Mouse (Mus musculus): Measurements from ENCODE around the gene Cacnb2. TPM values are rescaled to one million over a fixed set of nuclear protein-coding genes. Genes with fewer than 3 reads are reported as not detected.

Gene Cacnb2
- polyA plus RNA-seq, 1 experiment from 2014 or later, result 12.2 TPM

GRCm38 (mm10) chr2:15007531-15007930, 404.6 kb downstream of the Cacnb2 start:
- no peak overlapping the region for H3K4me3 ChIP-seq (ENCODE audit: low read depth, low read length)
- H3K36me3 ChIP-seq (ENCODE audit: control insufficient read depth, insufficient read depth, low read length), result no peaks in the 10 kb centered on the region
- no peaks in the 10 kb centered on the region for H3K9me3 ChIP-seq (replicated peaks; ENCODE audit: control insufficient read depth, low read length)
- no peak for ATAC-seq (replicated peaks; ENCODE audit: insufficient number of reproducible peaks, low FRiP score, low TSS enrichment)
- H3K27me3 ChIP-seq (ENCODE audit: control insufficient read depth, insufficient read depth, low read length), result no peaks in the 10 kb centered on the region
- WGBS (ENCODE audit: insufficient replicate concordance), result 86% methylated on average over 3 of the region's 3 CpGs
- H3K4me2 ChIP-seq, result no peak overlapping the region
- H3K9ac ChIP-seq (ENCODE audit: low read depth, low read length), result no peak overlapping the region
- no peaks in the 10 kb centered on the region for H3K4me1 ChIP-seq (ENCODE audit: control insufficient read depth, insufficient read depth, low read length)
- H3K27ac ChIP-seq (ENCODE audit: low read depth, low read length), result no peak overlapping the region

DNA sequence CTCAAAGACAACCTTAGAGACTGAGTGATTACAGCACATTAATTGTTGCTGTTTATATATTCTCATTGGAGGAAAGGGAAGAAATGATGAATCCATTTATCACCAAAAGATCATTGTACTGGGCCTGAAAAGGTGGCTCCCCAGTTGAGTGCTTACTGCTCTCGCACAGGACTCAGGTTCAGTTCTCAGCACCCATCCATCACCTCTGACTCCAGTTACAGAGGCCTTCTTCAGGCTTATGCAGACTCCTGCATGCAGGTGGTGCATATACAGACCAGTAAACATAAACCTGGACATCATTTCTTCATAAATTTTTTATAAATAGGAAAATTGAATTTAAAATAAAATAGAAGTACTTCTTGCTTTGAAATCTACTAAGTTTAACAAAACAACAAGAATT, 405.2 kb downstream of the Cacnb2 start:
- no peaks in the 10 kb centered on the region for H3K4me1 ChIP-seq (ENCODE audit: control insufficient read depth, insufficient read depth, low read length)
- H3K9me3 ChIP-seq (replicated peaks; ENCODE audit: control insufficient read depth, low read length), result no peaks in the 10 kb centered on the region
- no peaks in the 10 kb centered on the region for H3K36me3 ChIP-seq (ENCODE audit: control insufficient read depth, insufficient read depth, low read length)
- no peak overlapping the region for H3K4me3 ChIP-seq (ENCODE audit: low read depth, low read length)
- WGBS (ENCODE audit: insufficient replicate concordance), result 89% methylated on average over 1 of the region's 1 CpGs
- H3K9ac ChIP-seq (ENCODE audit: low read depth, low read length), result no peak overlapping the region
- ATAC-seq (replicated peaks; ENCODE audit: insufficient number of reproducible peaks, low FRiP score, low TSS enrichment), result no peak
- H3K27me3 ChIP-seq (ENCODE audit: control insufficient read depth, insufficient read depth, low read length), result no peaks in the 10 kb centered on the region
- no peak overlapping the region for H3K4me2 ChIP-seq
- H3K27ac ChIP-seq (ENCODE audit: low read depth, low read length), result no peak overlapping the region

DNA sequence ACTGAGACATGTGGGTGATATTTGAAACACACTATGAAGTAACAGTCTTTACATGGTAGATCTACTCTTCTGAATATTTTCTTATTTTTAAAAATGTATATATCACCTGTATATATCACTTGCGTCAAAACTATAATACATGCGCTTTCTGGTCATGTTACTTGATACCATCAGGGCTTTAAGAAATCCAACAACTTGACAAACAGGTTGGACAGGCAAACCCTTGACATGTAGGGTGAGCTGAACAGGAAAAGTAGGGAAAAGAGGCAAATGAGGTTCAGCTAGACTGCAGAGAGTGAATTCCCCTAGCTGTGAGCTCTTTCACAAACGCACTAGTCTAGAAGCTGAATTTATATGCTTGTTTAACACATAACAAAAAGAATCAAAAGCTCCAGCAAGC, 423.9 kb downstream of the Cacnb2 start:
- 92% methylated on average over 3 of the region's 3 CpGs for WGBS (ENCODE audit: insufficient replicate concordance)
- Histone ChIP-seq H3K27ac (ENCODE audit: low read depth, low read length) (no peak overlapping the region), H3K9ac (ENCODE audit: low read depth, low read length) (no peak overlapping the region), H3K4me2 (no peak overlapping the region), H3K4me3 (ENCODE audit: low read depth, low read length) (no peak overlapping the region), H3K36me3 (ENCODE audit: control insufficient read depth, insufficient read depth, low read length) (no peaks in the 10 kb centered on the region), H3K9me3 (replicated peaks; ENCODE audit: control insufficient read depth, low read length) (no peaks in the 10 kb centered on the region), H3K27me3 (ENCODE audit: control insufficient read depth, insufficient read depth, low read length) (no peaks in the 10 kb centered on the region), H3K4me1 (ENCODE audit: control insufficient read depth, insufficient read depth, low read length) (no peaks in the 10 kb centered on the region)
- ATAC-seq (replicated peaks; ENCODE audit: insufficient number of reproducible peaks, low FRiP score, low TSS enrichment), result no peak

- 0 out of 2 replicates have a peak, but pooled peaks cover 2% of the 10 kb centered on the region for H3K36me3 ChIP-seq (ENCODE audit: control insufficient read depth, insufficient read depth, low read length)
- H3K27me3 ChIP-seq (ENCODE audit: control insufficient read depth, insufficient read depth, low read length), result no peaks in the 10 kb centered on the region
- ATAC-seq (replicated peaks; ENCODE audit: insufficient number of reproducible peaks, low FRiP score, low TSS enrichment), result no peak
- H3K4me2 ChIP-seq, result no peak overlapping the region
- H3K4me3 ChIP-seq (ENCODE audit: low read depth, low read length), result no peak overlapping the region
- no peak overlapping the region for H3K9ac ChIP-seq (ENCODE audit: low read depth, low read length)
- no peaks in the 10 kb centered on the region for H3K4me1 ChIP-seq (ENCODE audit: control insufficient read depth, insufficient read depth, low read length)
- no peaks in the 10 kb centered on the region for H3K9me3 ChIP-seq (replicated peaks; ENCODE audit: control insufficient read depth, low read length)
- 83% methylated on average over 1 of the region's 1 CpGs for WGBS (ENCODE audit: insufficient replicate concordance)
- H3K27ac ChIP-seq (ENCODE audit: low read depth, low read length), result no peak overlapping the region
These were observed 424.9 kb downstream of the Cacnb2 start for GRCm38 (mm10) chr2:15027816-15028215.

Other genes with a start within 250 kb of the Cacnb2 start
- gene Slc39a12, start 214.8 kb upstream of the Cacnb2 start, polyA plus RNA-seq (2014; fragmentation: Nextera tagmentation; extraction: Ambion mirVana), result not detected in 2 replicates

Data from heart, embryonic 11.5 days (tissue).